Mouse (Mus musculus) limb, embryonic 14.5 days (tissue): Measurements from ENCODE around the gene Lamtor2. TPM values are rescaled to one million over a fixed set of nuclear protein-coding genes. Genes with fewer than 3 reads are reported as not detected.

Source experiments
- ATAC-seq: fragments of 200-750 bp; cut with Nextera tagmentation; 2 replicates; pipeline ENCODE4 v1.8.0; 2017; ENCODE audit warnings: low read depth, moderate number of reproducible peaks, moderate TSS enrichment; ENCODE audit not compliant: low FRiP score
- DNase-seq: peaks from one replicate; pipeline ENCODE4 v3.0.0-alpha.2; 2015; ENCODE audit warnings: low spot score
- H3K27ac ChIP-seq: fragments of 300-500 bp; sonication (generic); replicated peaks from 2 replicates; pipeline ENCODE4 v1.5.1; 2014; ENCODE audit warnings: low read depth, mild to moderate bottlenecking, low read length, moderate library complexity, mixed read lengths
- H3K27me3 ChIP-seq: fragments of 300-500 bp; sonication (generic); 2 replicates; pipeline ENCODE4 v1.6.1; 2014; ENCODE audit warnings: low read length, mixed read lengths; ENCODE audit not compliant: control insufficient read depth, insufficient read depth
- H3K36me3 ChIP-seq: fragments of 300-500 bp; sonication (generic); 2 replicates; pipeline ENCODE4 v1.6.1; 2014; ENCODE audit warnings: mild to moderate bottlenecking, low read length, moderate library complexity, mixed read lengths; ENCODE audit not compliant: control insufficient read depth, insufficient read depth
- H3K4me1 ChIP-seq: fragments of 300-500 bp; sonication (generic); 2 replicates; pipeline ENCODE4 v1.6.1; 2014; ENCODE audit warnings: antibody characterized with exemption, low read length, mixed read lengths; ENCODE audit not compliant: control insufficient read depth, insufficient read depth
- H3K4me2 ChIP-seq: fragments of 300-500 bp; sonication (generic); replicated peaks from 2 replicates; pipeline ENCODE4 v1.6.1; 2014; ENCODE audit warnings: low read depth, mild to moderate bottlenecking, low read length, moderate library complexity; ENCODE audit not compliant: severe bottlenecking
- H3K4me3 ChIP-seq: fragments of 300-500 bp; sonication (generic); replicated peaks from 2 replicates; pipeline ENCODE4 v1.5.1; 2014; ENCODE audit warnings: low read length
- H3K9ac ChIP-seq: fragments of 300-500 bp; sonication (generic); 2 replicates; pipeline ENCODE4 v1.6.1; 2014; ENCODE audit warnings: mild to moderate bottlenecking, low read depth, low read length, moderate library complexity; ENCODE audit not compliant: severe bottlenecking
- H3K9me3 ChIP-seq: fragments of 300-500 bp; sonication (generic); 2 replicates; pipeline ENCODE4 v1.6.1; 2016; ENCODE audit warnings: low read length; ENCODE audit not compliant: control insufficient read depth
- POLR2A ChIP-seq: fragments of 200-500 bp; IDR thresholded peaks from 2 replicates; pipeline ENCODE4 v1.8.0; 2012; ENCODE audit warnings: inconsistent platforms, mild to moderate bottlenecking, moderate library complexity, borderline replicate concordance; ENCODE audit not compliant: insufficient read depth, insufficient read length; ENCODE audit errors: extremely low read depth
- WGBS: fragments of 180-500 bp; shearing (Covaris S2); extraction: QIAGEN DNeasy Blood & Tissue Kit; methylation state at CpG from one replicate; pipeline ENCODE4 v1.1.7; 2014; 5-methylcytosine and 5-hydroxymethylcytosine counted together
- polyA plus RNA-seq, 2 experiments: library from polyadenylated mRNA; depleted of rRNA in 1 of 2; stranded (reverse) in 1 of 2; unstranded in 1 of 2; fragments of >200 nt; fragmentation: Nextera tagmentation in 1 of 2; extraction: Ambion mirVana in 1 of 2; gene quantifications; 2 replicates each; pipeline versions ENCODE4 v1.2.1 to v1.2.3; 2012 to 2014

Gene Lamtor2
- polyA plus RNA-seq, 2 experiments = 100 to 117 TPM

DNA sequence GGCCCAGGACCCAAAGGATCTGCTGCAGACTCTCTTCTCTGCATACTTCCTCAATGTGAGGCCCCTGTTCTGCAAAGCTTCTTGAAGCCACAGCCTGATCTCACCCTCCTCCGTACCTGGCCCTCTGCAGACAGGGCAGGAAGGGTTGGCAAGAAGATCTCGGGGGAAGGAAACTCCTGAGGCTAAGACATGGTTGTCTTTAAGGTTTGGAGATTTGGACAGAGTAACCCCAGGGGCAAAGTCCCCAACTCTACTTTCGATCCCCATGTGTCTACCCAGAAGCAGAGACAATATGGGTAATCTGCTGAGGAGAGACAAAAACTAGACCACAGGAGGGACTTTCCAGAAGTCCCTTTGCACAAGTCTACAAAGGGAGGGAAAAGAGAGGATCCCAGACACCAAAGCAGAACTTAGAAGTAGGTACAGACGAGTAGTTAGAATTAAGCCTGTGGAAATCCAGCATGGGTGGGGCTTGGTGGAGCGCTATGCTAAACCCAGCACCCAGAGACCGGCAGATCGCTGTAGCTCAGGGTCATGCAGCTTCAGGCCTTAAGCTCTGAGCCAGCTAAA lies 39.2 kb downstream of the Lamtor2 start:
- Histone ChIP-seq H3K4me1 (peaks cover 52% of the 10 kb centered on the region), H3K9ac (no peak overlapping the region), H3K36me3 (no peaks in the 10 kb centered on the region), H3K4me3 (no peak overlapping the region), H3K9me3 (no peaks in the 10 kb centered on the region), H3K27ac (peak overlapping the region; percentile 77), H3K27me3 (no peaks in the 10 kb centered on the region), H3K4me2 (no peak overlapping the region)
- ATAC-seq (no peak), DNase-seq (no peak)
- 70% methylated on average over 7 of the region's 7 CpGs for WGBS
- TF ChIP-seq POLR2A = no peak

DNA sequence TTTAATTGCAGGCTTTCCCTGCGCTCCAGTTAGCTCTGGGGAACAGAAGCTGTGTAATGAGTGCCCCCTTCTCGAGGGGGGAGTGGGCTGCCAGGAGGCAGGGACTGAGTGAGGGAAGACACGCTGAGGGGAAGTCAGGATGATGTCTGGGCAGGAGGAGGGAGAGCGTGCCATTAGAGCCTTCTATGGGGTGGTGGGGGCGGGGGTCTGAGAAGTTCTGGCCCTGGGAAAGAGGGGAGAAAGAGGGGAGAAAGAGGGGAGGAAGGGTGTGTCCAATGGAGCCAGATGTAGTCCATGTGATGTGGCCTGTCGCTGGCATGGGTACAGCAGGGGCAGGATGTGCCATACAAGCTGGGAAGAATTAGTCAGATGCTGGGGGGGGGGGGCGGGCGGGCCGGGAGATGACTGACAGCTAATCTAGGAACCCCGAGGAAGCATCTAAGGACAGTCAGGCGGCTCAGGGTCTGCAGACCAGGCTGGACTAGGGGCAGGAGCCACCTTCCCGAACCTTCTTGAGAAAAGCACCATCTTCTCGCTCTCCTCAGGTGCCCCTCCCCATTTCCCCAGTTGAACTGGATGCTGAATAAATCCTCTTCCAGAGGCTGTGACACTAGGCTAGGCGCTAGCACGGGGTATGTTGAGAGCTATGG lies 39.9 kb downstream of the Lamtor2 start:
- 29% methylated on average over 12 of the region's 15 CpGs for WGBS
- ATAC-seq (no peak), DNase-seq (peak; percentile 51)
- Histone ChIP-seq H3K4me2 (no peak overlapping the region; the same call in 1 of the 2 replicates), H3K27me3 (no peaks in the 10 kb centered on the region), H3K4me1 (peaks cover 52% of the 10 kb centered on the region), H3K4me3 (no peak overlapping the region), H3K36me3 (no peaks in the 10 kb centered on the region), H3K9ac (no peak overlapping the region), H3K9me3 (no peaks in the 10 kb centered on the region), H3K27ac (peak overlapping the region; percentile 77)
- no peak for TF ChIP-seq POLR2A

DNA sequence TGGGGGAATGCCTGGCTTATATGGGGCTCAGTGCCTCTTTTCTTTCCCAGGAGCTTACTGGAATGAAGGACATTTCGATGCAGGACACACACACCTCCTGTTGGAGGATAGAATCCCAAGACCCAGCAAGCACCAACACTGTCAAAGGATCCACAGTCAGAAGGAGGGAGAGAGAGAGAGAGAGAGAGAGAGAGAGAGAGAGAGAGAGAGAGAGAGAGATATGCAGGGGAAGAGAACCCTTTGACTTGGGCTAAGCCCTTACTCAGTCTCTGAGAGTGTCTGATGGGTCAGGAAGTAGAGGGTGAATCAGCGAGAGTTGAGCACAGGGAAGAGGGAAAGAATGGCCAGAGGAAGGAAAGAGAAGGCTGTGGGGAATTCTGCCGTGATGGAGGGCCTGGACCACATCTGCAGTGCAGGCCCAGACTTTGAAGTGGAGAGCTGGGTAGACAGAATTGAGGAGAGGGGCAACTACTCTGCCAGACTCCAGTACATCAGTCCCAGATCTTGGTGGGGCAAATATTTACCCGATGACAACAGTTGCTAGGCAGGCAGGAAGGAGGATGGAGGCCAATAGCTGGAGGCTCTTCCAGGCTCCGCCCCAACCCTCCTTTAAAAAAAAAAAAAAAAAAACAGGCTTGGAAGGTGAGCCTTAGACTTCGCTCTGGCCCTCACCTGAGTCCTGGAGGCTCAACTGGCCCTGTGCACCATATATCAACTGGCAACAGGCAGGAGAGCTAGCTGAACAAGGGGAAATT lies 40.6 kb downstream of the Lamtor2 start:
- DNase-seq = peak; percentile 51
- ATAC-seq = no peak
- Histone ChIP-seq H3K27ac (peak overlapping the region; percentile 77), H3K4me2 (no peak overlapping the region; the same call in 1 of the 2 replicates), H3K36me3 (no peaks in the 10 kb centered on the region), H3K4me3 (no peak overlapping the region), H3K9ac (no peak overlapping the region), H3K27me3 (no peaks in the 10 kb centered on the region), H3K4me1 (peaks cover 52% of the 10 kb centered on the region), H3K9me3 (no peaks in the 10 kb centered on the region)
- TF ChIP-seq POLR2A = no peak
- WGBS = 25% methylated on average over 6 of the region's 6 CpGs

DNA sequence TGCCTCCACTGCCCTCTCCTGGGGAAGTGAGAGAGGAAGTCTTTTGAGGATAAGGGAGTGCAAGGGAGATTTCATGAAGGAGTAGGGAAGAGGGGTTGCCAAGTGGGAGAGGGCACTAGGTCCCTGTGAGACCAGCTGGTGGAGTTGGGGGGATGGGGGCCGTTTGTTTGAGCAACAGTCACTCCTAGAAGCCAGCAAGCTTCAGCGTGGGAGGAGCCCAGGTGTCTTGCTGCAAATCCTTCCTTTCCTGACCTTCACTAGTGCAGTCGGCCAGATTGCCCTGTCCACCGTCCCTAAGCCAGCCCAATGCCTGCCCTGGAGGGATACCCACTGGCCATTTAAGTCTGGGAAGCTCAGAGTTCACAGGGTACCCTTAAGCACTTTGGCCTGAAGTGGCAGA lies 41.3 kb downstream of the Lamtor2 start:
- TF ChIP-seq POLR2A = no peak
- peak overlapping the region; percentile 77 for H3K27ac ChIP-seq
- H3K27me3 ChIP-seq = no peaks in the 10 kb centered on the region
- ATAC-seq (no peak), DNase-seq (no peak)
- peaks cover 54% of the 10 kb centered on the region for H3K4me1 ChIP-seq
- 58% methylated on average over 4 of the region's 4 CpGs for WGBS
- H3K36me3 ChIP-seq = no peaks in the 10 kb centered on the region
- H3K9me3 ChIP-seq = no peaks in the 10 kb centered on the region
- H3K9ac ChIP-seq = no peak overlapping the region
- H3K4me2 ChIP-seq = no peak overlapping the region
- H3K4me3 ChIP-seq = no peak overlapping the region

DNA sequence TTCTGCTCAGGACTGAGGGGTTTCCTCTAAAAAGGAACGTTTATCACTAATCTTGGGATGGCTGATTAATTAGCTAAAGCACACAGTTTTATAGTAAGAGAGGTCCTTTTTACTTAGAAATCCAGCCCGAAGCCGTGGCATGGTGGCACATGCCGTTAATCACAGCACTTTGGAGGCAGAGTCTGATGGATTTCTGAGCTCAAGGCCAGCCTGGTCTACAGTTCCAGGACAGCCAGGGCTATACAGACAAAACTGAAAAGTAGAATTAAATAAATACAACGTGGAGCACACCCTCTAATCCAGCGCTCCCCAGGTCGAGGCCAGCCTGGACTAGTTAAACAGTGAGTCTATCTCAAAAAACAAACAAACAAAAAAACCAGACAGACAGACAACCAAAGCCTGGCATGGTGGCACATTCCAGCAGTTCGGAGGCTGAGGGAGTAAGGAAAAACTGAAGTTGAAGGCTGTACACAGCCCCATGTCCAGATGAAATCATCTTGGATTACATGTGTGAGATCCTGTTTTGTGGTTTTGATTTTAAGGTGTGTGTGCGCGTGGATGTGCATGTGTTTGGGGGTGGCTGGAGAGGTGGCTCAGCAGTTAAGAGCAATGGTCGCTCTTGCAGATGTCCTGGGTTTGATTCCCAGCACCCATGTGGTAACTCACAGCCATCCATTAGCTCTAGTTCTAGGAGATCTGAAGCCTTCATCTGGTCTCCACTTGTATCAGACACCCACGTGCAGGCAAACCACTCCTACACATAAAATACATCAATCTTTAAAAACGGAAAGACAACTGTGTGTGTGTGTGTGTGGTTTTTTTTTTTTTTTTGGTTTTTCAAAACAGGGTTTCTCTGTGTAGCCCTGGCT lies 42.2 kb downstream of the Lamtor2 start:
- peaks cover 63% of the 10 kb centered on the region for H3K4me1 ChIP-seq
- peak overlapping the region; percentile 92 for H3K27ac ChIP-seq
- ATAC-seq (no peak), DNase-seq (no peak)
- peak overlapping the region; percentile 39 for H3K4me2 ChIP-seq
- peak overlapping the region; percentile 38; the same call in 1 of the 2 replicates for H3K9ac ChIP-seq
- no peaks in the 10 kb centered on the region for H3K27me3 ChIP-seq
- 47% methylated on average over 13 of the region's 13 CpGs for WGBS
- no peak for TF ChIP-seq POLR2A
- no peaks in the 10 kb centered on the region for H3K36me3 ChIP-seq
- H3K4me3 ChIP-seq = peak overlapping the region; percentile 24
- H3K9me3 ChIP-seq = no peaks in the 10 kb centered on the region
